Mouse (Mus musculus) embryonic fibroblast, embryonic 13.5 days (primary cell): Measurements from ENCODE around the gene Azin2. TPM values are rescaled to one million over a fixed set of nuclear protein-coding genes. Genes with fewer than 3 reads are reported as not detected.

ENCODE experiments used
- H3K27ac ChIP-seq: 2 replicates; pipeline ENCODE4 v1.5.1; 2012; ENCODE audit warnings: low read length, control low read depth, inconsistent platforms; ENCODE audit not compliant: insufficient read depth
- H3K4me1 ChIP-seq: 2 replicates; pipeline ENCODE4 v1.6.1; 2011; ENCODE audit warnings: low read length; ENCODE audit not compliant: control insufficient read depth, insufficient read depth
- H3K4me3 ChIP-seq: 2 replicates; pipeline ENCODE4 v1.5.1; 2011; ENCODE audit warnings: mild to moderate bottlenecking, control low read depth, low read length; ENCODE audit not compliant: insufficient read depth
- CTCF ChIP-seq: IDR thresholded peaks from 2 replicates; pipeline ENCODE4 v1.5.1; 2011; ENCODE audit warnings: mild to moderate bottlenecking, control low read depth, low read length, moderate library complexity, borderline replicate concordance; ENCODE audit not compliant: insufficient read depth
- POLR2A ChIP-seq: IDR thresholded peaks from 2 replicates; pipeline ENCODE4 v1.6.1; 2011; ENCODE audit warnings: low read depth, mild to moderate bottlenecking, control low read depth, low read length, moderate library complexity
- polyA plus RNA-seq: library from polyadenylated mRNA; stranded (reverse); fragments of >200 nt; gene quantifications from 2 replicates; pipeline ENCODE4 v1.2.4, GENCODE M21; 2011; ENCODE audit warnings: low read depth; ENCODE audit not compliant: missing spikeins, insufficient read length

The Azin2 gene
- polyA plus RNA-seq, 1 experiment: 29.0 TPM

GRCm38 (mm10) chr4:128904035-128904800 is 58.0 kb downstream of the Azin2 start:
- TF ChIP-seq POLR2A (no peak), CTCF (no peak)
- Histone ChIP-seq H3K4me3 (no peak overlapping the region), H3K27ac (no peak overlapping the region), H3K4me1 (peaks cover 4% of the 10 kb centered on the region; the same call in 1 of the 2 replicates)

DNA sequence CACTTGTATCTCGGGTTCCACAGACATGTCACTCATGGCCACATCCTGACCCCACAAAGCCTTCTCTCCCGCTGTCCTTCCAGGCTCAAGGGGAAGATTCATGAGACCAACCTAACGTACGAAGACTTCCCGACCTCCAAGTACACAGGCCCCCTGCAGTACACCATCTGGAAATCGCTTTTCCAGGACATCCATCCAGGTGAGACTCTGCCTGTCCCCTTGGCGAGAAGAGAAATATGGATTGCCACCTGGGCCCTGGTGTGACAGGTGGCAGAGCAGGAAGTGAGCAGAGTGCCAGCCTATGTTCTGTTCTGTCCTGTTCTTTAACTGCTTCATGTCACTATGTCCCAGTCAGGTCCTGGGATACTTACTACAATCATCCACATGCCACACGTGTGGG is 59.9 kb downstream of the Azin2 start:
- Histone ChIP-seq H3K27ac (no peak overlapping the region), H3K4me1 (peaks cover 10% of the 10 kb centered on the region; the same call in 1 of the 2 replicates), H3K4me3 (no peak overlapping the region)
- TF ChIP-seq POLR2A: no peak
- no peak for TF ChIP-seq CTCF

DNA sequence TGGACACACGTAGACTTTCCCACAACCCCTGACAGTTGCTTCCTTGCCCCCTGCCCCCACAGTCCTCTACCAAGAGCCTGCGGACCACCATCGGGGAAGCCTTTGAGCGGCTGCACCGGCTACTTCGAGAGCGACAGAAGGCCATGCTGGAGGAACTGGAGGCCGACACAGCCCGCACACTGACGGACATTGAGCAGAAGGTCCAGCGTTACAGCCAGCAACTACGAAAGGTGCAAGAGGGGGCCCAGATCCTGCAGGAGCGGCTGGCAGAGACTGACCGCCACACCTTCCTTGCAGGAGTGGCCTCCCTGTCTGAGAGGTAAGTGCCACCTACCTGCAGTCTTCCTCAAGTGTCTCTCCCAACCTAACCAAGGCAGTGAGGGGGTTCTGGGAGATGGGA is 61.8 kb downstream of the Azin2 start:
- no peak overlapping the region for H3K4me3 ChIP-seq
- H3K27ac ChIP-seq: no peak overlapping the region
- peaks cover 10% of the 10 kb centered on the region; the same call in 1 of the 2 replicates for H3K4me1 ChIP-seq
- TF ChIP-seq CTCF: no peak
- no peak for TF ChIP-seq POLR2A

GRCm38 (mm10) chr4:128899332-128899731 is 62.9 kb downstream of the Azin2 start:
- TF ChIP-seq CTCF (no peak), POLR2A (no peak)
- peaks cover 10% of the 10 kb centered on the region; the same call in 1 of the 2 replicates for H3K4me1 ChIP-seq

DNA sequence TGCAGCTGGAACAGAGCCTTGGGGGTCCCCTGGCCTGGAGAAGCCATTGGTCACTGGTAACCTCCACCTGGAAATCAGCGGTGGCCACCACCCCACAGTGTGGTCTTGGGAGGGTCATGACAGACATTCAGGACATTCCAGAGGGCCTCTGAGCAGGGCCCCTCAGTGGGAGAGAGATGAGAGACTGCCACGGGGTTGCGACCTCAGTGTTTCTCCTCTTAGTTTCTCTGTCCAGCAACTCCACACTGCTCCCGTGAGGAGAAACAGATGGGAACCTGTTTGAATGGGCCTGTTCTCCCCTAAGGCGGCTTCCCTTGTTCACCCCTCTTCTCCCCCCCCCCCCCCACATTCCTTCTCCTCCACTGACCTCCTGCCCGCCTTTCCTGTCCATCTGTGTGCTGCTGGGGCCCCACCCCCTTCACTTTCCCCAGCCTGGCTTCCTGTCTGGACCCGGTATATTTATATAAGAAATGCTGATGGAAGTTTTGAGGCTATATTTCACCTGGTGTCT is 64.3 kb downstream of the Azin2 start:
- no peak for TF ChIP-seq CTCF
- TF ChIP-seq POLR2A: no peak
- Histone ChIP-seq H3K27ac (no peak overlapping the region), H3K4me3 (no peak overlapping the region)

More at GRCm38 (mm10) chr4:128899332-128899731, 62.9 kb downstream of the Azin2 start:
- Histone ChIP-seq H3K27ac (no peak overlapping the region), H3K4me3 (no peak overlapping the region)

GRCm38 (mm10) chr4:128896667-128897066 is 65.6 kb downstream of the Azin2 start:
- TF ChIP-seq POLR2A: no peak
- TF ChIP-seq CTCF: no peak
- no peak overlapping the region for H3K4me3 ChIP-seq
- peaks cover 6% of the 10 kb centered on the region; the same call in 1 of the 2 replicates for H3K4me1 ChIP-seq
- H3K27ac ChIP-seq: no peak overlapping the region

More for the DNA sequence above, 64.3 kb downstream of the Azin2 start:
- peaks cover 6% of the 10 kb centered on the region; the same call in 1 of the 2 replicates for H3K4me1 ChIP-seq

DNA sequence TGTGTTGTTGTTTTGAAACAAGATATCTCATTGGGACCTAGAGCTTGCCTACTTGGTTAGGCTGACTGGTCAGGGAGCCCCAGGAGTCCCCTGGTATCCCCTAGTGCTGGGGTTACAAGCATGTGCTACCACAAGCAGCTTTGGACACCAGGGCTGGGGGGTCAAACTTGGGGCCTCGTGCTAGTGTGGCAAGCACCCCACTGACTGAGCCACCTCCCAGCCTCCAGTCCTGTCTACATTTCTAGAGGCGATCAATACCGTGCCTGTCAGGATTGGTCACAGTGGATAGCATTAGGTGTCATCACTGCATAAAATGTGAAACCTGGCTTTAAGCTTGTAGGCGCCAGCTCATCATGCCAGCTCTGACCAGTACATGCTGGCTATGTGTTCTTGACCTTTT is 66.4 kb downstream of the Azin2 start:
- no peak overlapping the region for H3K4me3 ChIP-seq
- no peak for TF ChIP-seq CTCF
- no peak for TF ChIP-seq POLR2A
- peaks cover 6% of the 10 kb centered on the region; the same call in 1 of the 2 replicates for H3K4me1 ChIP-seq
- no peak overlapping the region for H3K27ac ChIP-seq

DNA sequence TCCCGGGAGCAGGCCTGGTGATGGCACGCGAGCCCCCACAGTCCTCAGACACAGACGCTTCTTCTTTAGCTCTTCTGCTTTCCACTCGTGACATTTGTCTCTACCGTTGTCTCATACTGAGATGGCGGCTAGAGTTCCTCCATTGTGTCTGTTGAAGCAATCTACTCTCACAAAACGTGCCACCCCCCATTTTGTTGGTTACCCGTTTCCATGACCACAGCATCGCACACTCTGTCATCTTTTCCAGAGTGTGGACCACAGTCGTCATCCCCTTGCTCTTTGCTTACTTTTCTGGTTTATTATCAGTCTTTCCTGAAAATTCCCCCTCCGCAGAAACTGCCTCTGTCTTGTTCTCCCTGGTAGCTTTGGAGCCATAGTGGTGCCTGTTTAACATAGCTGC is 68.1 kb downstream of the Azin2 start:
- peaks cover 6% of the 10 kb centered on the region; the same call in 1 of the 2 replicates for H3K4me1 ChIP-seq
- no peak overlapping the region for H3K4me3 ChIP-seq
- no peak overlapping the region for H3K27ac ChIP-seq
- TF ChIP-seq POLR2A (no peak), CTCF (no peak)

DNA sequence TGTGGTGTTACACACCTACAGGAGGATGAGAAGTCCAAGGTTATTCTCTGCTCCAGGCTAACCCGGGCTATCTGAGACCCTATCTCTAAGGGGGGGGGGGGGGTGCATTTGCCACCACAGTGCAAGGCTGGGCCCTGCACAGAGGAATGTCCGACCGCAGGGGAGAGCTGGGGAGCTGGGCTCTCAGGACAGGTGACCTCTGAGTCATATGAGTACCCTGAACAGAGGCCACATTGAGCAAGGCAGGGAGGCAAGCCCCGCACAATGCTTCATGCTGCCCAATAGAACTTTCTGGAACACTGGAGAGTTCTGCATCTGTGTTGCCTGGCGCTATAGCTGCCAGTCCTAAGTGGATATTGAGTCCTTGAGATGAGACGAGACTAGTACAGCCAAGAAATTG is 70.1 kb downstream of the Azin2 start:
- no peak overlapping the region for H3K4me3 ChIP-seq
- TF ChIP-seq POLR2A (no peak), CTCF (no peak)
- no peak overlapping the region for H3K27ac ChIP-seq
- H3K4me1 ChIP-seq: no peaks in the 10 kb centered on the region

DNA sequence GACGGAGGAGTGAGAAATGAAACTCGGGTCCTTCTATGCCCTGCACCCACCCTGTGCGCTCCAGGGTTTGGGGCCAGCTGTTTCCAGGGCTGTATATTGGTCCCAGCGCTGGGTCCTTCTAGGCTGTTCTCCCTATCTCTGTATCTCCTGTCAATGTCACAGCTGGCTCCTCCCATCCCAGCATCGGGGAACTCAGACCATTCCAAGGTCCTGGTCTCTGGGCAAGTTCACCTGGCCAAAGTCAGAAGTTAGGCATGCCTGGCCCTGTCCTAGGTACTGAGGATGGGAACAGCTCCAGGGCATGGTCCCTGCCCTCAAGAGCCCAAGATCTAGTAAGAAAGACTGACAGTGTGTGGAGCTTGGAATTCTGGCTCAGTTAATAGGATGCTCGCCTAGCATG is 70.5 kb downstream of the Azin2 start:
- H3K4me3 ChIP-seq: no peak overlapping the region
- no peak overlapping the region for H3K27ac ChIP-seq
- H3K4me1 ChIP-seq: no peaks in the 10 kb centered on the region
- no peak for TF ChIP-seq CTCF
- no peak for TF ChIP-seq POLR2A
